Mouse (Mus musculus) mature B cell (primary cell): ENCODE results near the gene Timp1.

Experiments
- in situ Hi-C: fragments of 300-500 bp; cut with MboI; formaldehyde crosslinking; loops from 2 replicates; pipeline ENCODE4 v1.14.3; 2019

Gene Timp1

GRCm38 (mm10) chrX:20869962-20870513, at the start of gene Timp1:
Timp1 (plus strand) TSS chrX:20870166.
- in situ Hi-C loops, result no loop called here

- in situ Hi-C loops, result loop anchor here (25.0 kb wide), 1 partner anchor 108 kb away; the partner anchor contains the start of gene Cfp
These were observed 41.0 kb upstream of the Timp1 start for GRCm38 (mm10) chrX:20828934-20829333.

GRCm38 (mm10) chrX:20847232-20847631, 22.7 kb upstream of the Timp1 start:
- in situ Hi-C loops, result loop anchor here (25.0 kb wide), 1 partner anchor 90 kb away; the partner anchor contains the start of gene Cfp

- in situ Hi-C loops, result loop anchor here (25.0 kb wide), 1 partner anchor 89 kb away; the partner anchor contains the start of gene Cfp
These were observed 22.1 kb upstream of the Timp1 start for GRCm38 (mm10) chrX:20847816-20848215.

- in situ Hi-C loops, result loop anchor here (25.0 kb wide), 1 partner anchor 89 kb away; the partner anchor contains the start of gene Cfp
These were observed 21.5 kb upstream of the Timp1 start for GRCm38 (mm10) chrX:20848256-20848984.

- in situ Hi-C loops, result no loop called here
These were observed 16.2 kb upstream of the Timp1 start for GRCm38 (mm10) chrX:20853794-20854193.

GRCm38 (mm10) chrX:20861453-20862104, 8.4 kb upstream of the Timp1 start:
- in situ Hi-C loops, result no loop called here

- in situ Hi-C loops, result no loop called here
These were observed 7.6 kb upstream of the Timp1 start for GRCm38 (mm10) chrX:20862105-20863065.

GRCm38 (mm10) chrX:20863161-20864101, 6.5 kb upstream of the Timp1 start:
- in situ Hi-C loops, result no loop called here

- in situ Hi-C loops, result no loop called here
These were observed 1.9 kb upstream of the Timp1 start for GRCm38 (mm10) chrX:20868091-20868490.

GRCm38 (mm10) chrX:20869203-20869602, 763 bp upstream of the Timp1 start:
- in situ Hi-C loops, result no loop called here

- in situ Hi-C loops, result no loop called here
These were observed 3.0 kb downstream of the Timp1 start for GRCm38 (mm10) chrX:20872928-20873500.

GRCm38 (mm10) chrX:20875241-20875640, 5.3 kb downstream of the Timp1 start:
- in situ Hi-C loops, result no loop called here

- in situ Hi-C loops, result no loop called here
These were observed 40.1 kb downstream of the Timp1 start for GRCm38 (mm10) chrX:20910074-20910473.

- in situ Hi-C loops, result no loop called here
These were observed 43.8 kb downstream of the Timp1 start for GRCm38 (mm10) chrX:20913726-20914125.

GRCm38 (mm10) chrX:20915075-20915474, 45.1 kb downstream of the Timp1 start:
- in situ Hi-C loops, result no loop called here

- in situ Hi-C loops, result no loop called here
These were observed 50.4 kb downstream of the Timp1 start for GRCm38 (mm10) chrX:20920249-20920843.

GRCm38 (mm10) chrX:20920844-20921364, 50.9 kb downstream of the Timp1 start, which contains the start of gene Syn1:
Syn1 (minus strand) TSS chrX:20921004.
- in situ Hi-C loops, result no loop called here

- in situ Hi-C loops, result no loop called here
These were observed 51.4 kb downstream of the Timp1 start for GRCm38 (mm10) chrX:20921366-20921765.
